Mouse (Mus musculus): Measurements from ENCODE around the gene Prm3. TPM values are rescaled to one million over a fixed set of nuclear protein-coding genes. Genes with fewer than 3 reads are reported as not detected.

Prm3 gene
- polyA plus RNA-seq, 2 experiments from 2014 or later = not detected

GRCm38 (mm10) chr16:10796034-10796433 is 5.3 kb upstream of the Prm3 start, which contains the start of gene Prm2:
Gene Prm2, minus strand, starts transcription at chr16:10796134.
- no peak for ATAC-seq

DNA sequence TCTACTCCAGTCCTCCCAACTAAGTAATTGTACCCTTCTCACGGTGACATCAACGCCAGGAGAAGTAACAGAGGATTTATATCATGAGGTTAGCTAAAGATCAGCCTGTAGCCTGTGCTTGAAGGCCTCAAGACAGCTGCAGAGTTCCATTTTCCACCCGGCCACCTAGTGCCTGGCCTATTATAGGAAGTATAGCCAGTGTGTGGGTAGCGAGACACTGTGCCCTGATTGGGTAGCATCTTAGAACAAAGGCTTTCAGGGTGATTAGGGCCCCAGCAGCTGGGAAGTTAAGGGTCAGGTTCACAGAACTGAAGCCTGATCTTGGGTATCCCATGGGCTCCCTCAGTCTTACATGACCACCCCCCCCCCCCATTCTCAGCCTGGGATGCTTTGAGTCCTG is 1.8 kb downstream of the Prm3 start:
- ATAC-seq = no peak

DNA sequence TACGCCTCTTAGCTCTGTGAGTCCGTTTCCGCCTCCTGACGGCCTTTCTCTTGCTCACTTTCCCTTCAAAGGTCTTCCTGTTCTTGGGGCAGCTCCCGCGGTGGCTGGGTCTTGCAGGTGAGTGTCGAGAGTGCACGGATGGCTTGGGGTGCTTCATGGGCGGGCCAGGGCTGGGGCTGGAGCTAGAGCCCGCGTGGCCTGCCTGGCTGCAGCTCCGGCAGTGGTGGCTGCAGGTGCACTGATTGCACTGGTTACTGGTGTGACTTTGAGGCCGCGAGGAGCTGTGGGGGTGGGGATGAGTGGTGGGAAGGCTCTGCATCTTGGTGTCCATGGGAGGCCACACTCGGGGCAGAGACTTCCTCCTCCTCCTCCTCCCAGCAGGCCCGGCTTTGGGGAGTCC is 2.4 kb downstream of the Prm3 start, which contains the start of gene Tnp2:
Gene Tnp2, minus strand, starts transcription at position 390 of the 400 bp plus-strand sequence.
- peak; percentile 1 for ATAC-seq

GRCm38 (mm10) chr16:10787548-10788058 is 3.1 kb downstream of the Prm3 start:
- ATAC-seq = no peak

DNA sequence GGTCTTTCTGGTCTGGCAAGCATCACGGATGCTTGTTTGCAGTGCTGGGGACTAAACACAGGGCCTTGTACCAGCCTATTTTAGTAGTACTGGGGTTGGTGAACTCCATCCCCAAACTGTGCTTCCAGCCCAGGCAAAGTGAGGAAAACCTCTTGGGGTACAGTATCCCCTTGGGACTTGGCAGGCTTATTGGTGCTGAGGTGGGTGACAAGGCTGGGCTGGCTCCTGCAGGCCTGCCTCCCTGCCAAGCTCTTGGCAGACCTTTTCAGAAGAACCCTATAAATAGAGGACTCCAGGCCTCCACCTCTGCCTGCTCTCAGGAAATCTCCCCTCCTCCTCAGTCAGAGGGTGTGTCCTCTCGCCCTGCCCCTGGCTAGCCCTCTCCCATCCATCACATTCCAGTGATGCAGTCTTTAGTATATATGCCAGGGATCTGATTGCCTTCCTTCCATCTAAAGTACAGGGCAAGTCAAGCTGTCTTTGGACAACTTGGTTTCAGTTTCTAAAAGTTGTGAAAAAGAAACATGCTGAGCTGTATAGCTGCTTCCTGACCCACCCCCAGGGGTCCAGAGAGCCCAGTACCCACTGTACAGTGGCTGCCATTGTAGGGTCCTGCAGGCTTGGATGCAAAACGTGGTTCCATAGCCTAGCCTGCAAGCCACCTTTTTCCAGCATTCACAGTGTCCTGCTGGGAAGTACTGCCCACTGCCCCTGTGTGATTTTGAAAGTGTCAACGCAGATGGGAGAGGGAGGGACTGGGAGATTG is 3.7 kb downstream of the Prm3 start:
- no peak for ATAC-seq

- peak; percentile 49 for ATAC-seq
Measured at GRCm38 (mm10) chr16:10786288-10786687, 4.4 kb downstream of the Prm3 start.

- ATAC-seq = peak; percentile 46
Measured at GRCm38 (mm10) chr16:10785371-10786231, 5.1 kb downstream of the Prm3 start, which contains the start of gene Socs1. Gene Socs1, minus strand, starts transcription at chr16:10785536.

DNA sequence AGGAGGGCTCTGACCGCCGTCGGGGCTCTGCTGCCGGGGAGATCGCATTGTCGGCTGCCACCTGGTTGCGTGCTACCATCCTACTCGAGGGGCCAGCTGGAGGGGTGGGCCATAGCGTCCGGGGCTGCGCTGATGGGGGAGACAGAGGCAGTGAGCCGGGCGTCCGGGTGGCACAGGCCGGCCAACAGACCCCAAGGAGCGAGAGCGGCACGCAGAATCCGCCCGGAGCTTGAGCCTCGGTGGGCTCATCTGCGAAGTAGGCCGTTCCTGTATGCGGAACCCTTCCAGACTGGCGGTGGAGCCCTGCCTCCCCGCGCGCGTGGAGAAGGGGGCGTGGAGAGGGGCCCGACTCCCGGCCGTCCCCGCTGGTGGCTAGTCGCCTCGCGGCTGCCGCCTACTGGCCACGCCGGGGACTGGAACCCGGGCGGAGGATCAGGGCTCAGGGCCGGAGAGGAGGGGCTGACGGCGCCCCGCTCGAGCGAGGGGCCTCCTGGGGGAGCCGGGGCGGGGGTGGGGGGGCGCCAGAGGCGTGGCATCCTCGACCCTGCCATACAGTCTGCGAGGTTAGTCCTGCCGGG is 5.8 kb downstream of the Prm3 start:
- ATAC-seq = peak; percentile 43

DNA sequence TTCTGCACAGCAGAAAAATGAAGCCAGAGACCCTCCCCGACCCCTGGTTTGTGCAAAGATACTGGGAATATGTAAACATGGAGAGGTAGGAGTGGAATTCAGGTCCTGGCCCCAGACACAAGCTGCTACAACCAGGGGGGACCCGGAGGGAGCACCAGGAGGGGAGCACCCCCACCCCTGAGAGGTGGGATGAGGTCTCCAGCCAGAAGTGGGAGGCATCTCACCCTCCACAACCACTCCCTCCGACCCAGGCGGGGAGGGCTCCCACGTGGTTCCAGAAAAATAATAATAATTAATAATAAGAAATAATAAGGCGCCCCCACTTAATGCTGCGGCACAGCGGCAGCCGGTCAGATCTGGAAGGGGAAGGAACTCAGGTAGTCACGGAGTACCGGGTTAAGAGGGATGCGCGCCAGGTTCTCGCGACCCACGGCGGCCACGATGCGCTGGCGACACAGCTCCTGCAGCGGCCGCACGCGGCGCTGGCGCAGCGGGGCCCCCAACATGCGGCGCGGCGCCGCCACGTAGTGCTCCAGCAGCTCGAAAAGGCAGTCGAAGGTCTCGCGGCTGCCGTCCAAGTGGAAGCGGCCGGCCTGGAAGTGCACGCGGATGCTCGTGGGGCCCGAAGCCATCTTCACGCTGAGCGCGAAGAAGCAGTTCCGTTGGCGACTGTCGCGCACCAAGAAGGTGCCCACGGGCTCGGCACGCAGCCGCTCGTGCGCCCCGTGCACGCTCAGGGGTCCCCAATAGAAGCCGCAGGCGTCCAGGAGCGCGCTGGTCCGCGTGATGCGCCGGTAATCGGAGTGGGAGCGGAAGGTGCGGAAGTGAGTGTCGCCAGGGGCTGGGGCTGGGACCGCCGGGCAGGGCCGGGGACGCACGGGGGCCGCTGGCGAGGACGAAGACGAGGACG is 6.6 kb downstream of the Prm3 start:
- no peak for ATAC-seq

- ATAC-seq = no peak
Measured at GRCm38 (mm10) chr16:10783451-10783850, 7.3 kb downstream of the Prm3 start.

- ATAC-seq = no peak
Measured at GRCm38 (mm10) chr16:10783152-10783434, 7.6 kb downstream of the Prm3 start.

DNA sequence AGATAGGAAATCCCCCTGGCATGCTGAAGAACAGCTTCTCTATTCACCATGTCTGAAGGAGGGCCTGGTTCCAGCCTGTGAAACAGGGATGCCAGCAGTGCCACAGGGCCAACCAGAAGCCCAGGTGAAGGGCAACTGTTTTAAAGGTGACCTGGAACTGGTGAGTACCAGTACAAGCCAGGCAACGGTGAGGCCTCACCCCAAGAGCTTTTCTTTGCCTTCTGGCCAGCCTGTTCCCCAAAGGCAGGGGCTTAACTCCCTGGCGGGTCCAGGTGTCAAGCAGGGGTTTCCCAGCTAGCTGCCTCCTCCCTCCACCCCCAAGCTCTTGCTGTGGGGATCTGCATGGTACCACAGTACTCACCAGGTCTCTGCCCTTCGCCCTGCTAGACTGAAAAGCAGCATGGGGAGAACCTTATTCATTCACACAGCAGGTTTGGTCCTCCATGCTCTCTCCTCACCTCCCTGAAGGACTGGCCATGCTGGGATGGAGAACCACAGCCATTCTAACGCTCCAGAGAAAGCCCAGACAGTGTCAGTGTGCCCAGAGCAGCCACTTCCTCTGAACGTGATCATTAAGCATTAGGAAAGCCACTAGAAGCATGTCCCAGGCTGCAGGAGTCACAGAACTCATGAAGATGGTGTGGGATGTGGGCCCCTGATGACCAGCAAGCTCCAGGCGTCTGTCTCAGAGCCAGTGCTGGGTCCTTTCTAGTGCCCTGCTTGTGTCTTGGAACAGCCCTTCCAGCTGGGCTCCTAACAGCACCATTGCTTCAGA is 8.2 kb downstream of the Prm3 start:
- no peak for ATAC-seq

- ATAC-seq = peak; percentile 4
Measured at GRCm38 (mm10) chr16:10781862-10782371, 8.8 kb downstream of the Prm3 start.

GRCm38 (mm10) chr16:10780631-10781120 is 10.0 kb downstream of the Prm3 start:
- ATAC-seq = no peak

GRCm38 (mm10) chr16:10777579-10778160 is 13.0 kb downstream of the Prm3 start:
- ATAC-seq = no peak

- ATAC-seq = no peak
Measured at GRCm38 (mm10) chr16:10776322-10776721, 14.4 kb downstream of the Prm3 start.

GRCm38 (mm10) chr16:10774726-10775125 is 16.0 kb downstream of the Prm3 start:
- peak; percentile 10 for ATAC-seq

- ATAC-seq = no peak
Measured at GRCm38 (mm10) chr16:10773543-10773942, 17.2 kb downstream of the Prm3 start.

DNA sequence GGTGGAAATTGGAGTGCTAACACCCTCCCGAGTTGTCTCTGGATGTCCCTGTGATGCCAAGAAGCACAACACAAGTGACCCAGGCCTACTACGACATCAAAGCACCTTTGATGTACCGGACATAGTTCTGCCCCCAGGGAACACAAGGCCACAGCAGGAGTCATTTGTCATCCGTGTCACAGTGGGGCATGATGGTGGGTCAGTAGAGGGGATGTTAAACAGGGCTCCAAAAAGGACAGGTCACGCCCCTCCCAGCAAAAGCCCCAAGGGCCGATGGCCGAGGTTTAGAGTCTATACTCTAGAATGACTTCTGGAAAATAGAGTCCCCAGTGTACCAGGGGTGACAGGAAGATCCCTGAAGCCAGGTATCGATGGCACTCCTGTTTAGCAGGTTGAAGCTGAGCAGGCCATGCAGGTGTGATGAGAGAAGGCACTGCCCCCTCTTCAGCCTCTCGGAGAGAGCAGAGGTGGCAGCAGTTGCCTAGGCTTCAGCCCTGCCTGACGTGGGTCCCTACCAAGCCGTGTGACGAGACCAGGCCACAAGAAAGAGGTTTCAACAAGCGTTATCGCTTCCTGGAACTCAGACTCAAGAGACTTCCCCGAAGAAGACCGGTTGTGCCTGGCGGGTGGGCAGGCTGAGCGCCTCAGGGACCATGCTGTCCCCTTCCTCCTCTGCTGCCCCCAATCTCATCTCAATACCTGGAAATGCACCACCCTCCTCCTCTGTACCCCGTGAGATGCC is 18.8 kb downstream of the Prm3 start:
- peak; percentile 86 for ATAC-seq

Measured in CD4-positive, CD25-positive, alpha-beta regulatory T cell, adult 4 months (primary cell).